Mouse (Mus musculus): ENCODE data around the gene Cwf19l2. TPM values are rescaled to one million over a fixed set of nuclear protein-coding genes. Genes with fewer than 3 reads are reported as not detected.
"Not testable (repeated sequence)": the region's sequence is repeated elsewhere in the genome, so short reads cannot be mapped to it uniquely, and the experiment has no call there.

The Cwf19l2 gene
- polyA plus RNA-seq (2015; fragmentation: Nextera tagmentation; extraction: Ambion mirVana), result 3.7 and 4.0 TPM in 2 replicates

- peak within 1 kb of the TSS; percentile 70 for H3K4me3 ChIP-seq (ENCODE audit: low read depth, low read length)
- ATAC-seq, result peak; percentile 91
- no peaks in the 10 kb centered on the region for H3K27me3 ChIP-seq (ENCODE audit: insufficient read depth, low read length)
- peak within 1 kb of the TSS; percentile 80 for H3K4me2 ChIP-seq (ENCODE audit: low read depth, low read length)
- H3K9ac ChIP-seq (replicated peaks), result peak within 1 kb of the TSS; percentile 77
- H3K27ac ChIP-seq (ENCODE audit: low read depth), result peak within 1 kb of the TSS; percentile 82
- H3K4me1 ChIP-seq (ENCODE audit: insufficient read depth), result peaks cover 10% of the 10 kb centered on the region; the same call in 1 of the 2 replicates
- WGBS (ENCODE audit: insufficient replicate concordance), result under 1% methylated on average over 28 of the region's 28 CpGs
- TF ChIP-seq EP300 (IDR thresholded peaks at IDR 0.05; ENCODE audit: low read depth) (peak; percentile 9; the same call in 1 of the 2 replicates), CTCF (IDR thresholded peaks at IDR 0.05; ENCODE audit: low read depth) (peak; percentile 59)
- H3K36me3 ChIP-seq (replicated peaks; ENCODE audit: insufficient read depth, low read length), result no peaks in the 10 kb centered on the region
- DNase-seq, result peak; percentile 80
- no peaks in the 10 kb centered on the region for H3K9me3 ChIP-seq (ENCODE audit: low read length)
These were observed at the start of gene Cwf19l2 for GRCm38 (mm10) chr9:3403251-3404208. TSS of gene Cwf19l2 (plus strand) at chr9:3403592.

- not testable (repeated sequence) for H3K4me2 ChIP-seq (ENCODE audit: low read depth, low read length); DNase-seq; H3K4me1 ChIP-seq (ENCODE audit: insufficient read depth); ATAC-seq; H3K9ac ChIP-seq (replicated peaks); H3K4me3 ChIP-seq (ENCODE audit: low read depth, low read length); H3K27ac ChIP-seq (ENCODE audit: low read depth); H3K9me3 ChIP-seq (ENCODE audit: low read length); H3K27me3 ChIP-seq (ENCODE audit: insufficient read depth, low read length); H3K36me3 ChIP-seq (replicated peaks; ENCODE audit: insufficient read depth, low read length)
- WGBS (ENCODE audit: insufficient replicate concordance), result 76% methylated on average over 1 of the region's 1 CpGs
These were observed 27.1 kb upstream of the Cwf19l2 start for GRCm38 (mm10) chr9:3376323-3376722.

GRCm38 (mm10) chr9:3404372-3404771 lies 980 bp downstream of the Cwf19l2 start:
- peak overlapping the region; percentile 82 for H3K27ac ChIP-seq (ENCODE audit: low read depth)
- no peaks in the 10 kb centered on the region for H3K36me3 ChIP-seq (replicated peaks; ENCODE audit: insufficient read depth, low read length)
- ATAC-seq (peak; percentile 11; the same call in 1 of the 2 replicates), DNase-seq (peak; percentile 18)
- no peaks in the 10 kb centered on the region for H3K9me3 ChIP-seq (ENCODE audit: low read length)
- TF ChIP-seq EP300 (IDR thresholded peaks at IDR 0.05; ENCODE audit: low read depth), result no peak
- no peak for TF ChIP-seq CTCF (IDR thresholded peaks at IDR 0.05; ENCODE audit: low read depth)
- no peaks in the 10 kb centered on the region for H3K27me3 ChIP-seq (ENCODE audit: insufficient read depth, low read length)
- WGBS (ENCODE audit: insufficient replicate concordance), result under 1% methylated on average over 13 of the region's 13 CpGs
- H3K9ac ChIP-seq (replicated peaks), result peak overlapping the region; percentile 77
- peak overlapping the region; percentile 80 for H3K4me2 ChIP-seq (ENCODE audit: low read depth, low read length)
- peaks cover 10% of the 10 kb centered on the region; the same call in 1 of the 2 replicates for H3K4me1 ChIP-seq (ENCODE audit: insufficient read depth)
- H3K4me3 ChIP-seq (ENCODE audit: low read depth, low read length), result peak overlapping the region; percentile 70

GRCm38 (mm10) chr9:3439555-3440300 lies 36.3 kb downstream of the Cwf19l2 start:
- not testable (repeated sequence) for H3K27ac ChIP-seq (ENCODE audit: low read depth); H3K9ac ChIP-seq (replicated peaks); ATAC-seq; H3K4me2 ChIP-seq (ENCODE audit: low read depth, low read length); H3K4me3 ChIP-seq (ENCODE audit: low read depth, low read length); DNase-seq; H3K4me1 ChIP-seq (ENCODE audit: insufficient read depth); H3K9me3 ChIP-seq (ENCODE audit: low read length); H3K36me3 ChIP-seq (replicated peaks; ENCODE audit: insufficient read depth, low read length); H3K27me3 ChIP-seq (ENCODE audit: insufficient read depth, low read length)
- 85% methylated on average over 6 of the region's 6 CpGs for WGBS (ENCODE audit: insufficient replicate concordance)

GRCm38 (mm10) chr9:3471897-3472296 lies 68.5 kb downstream of the Cwf19l2 start:
- TF ChIP-seq CTCF (IDR thresholded peaks at IDR 0.05; ENCODE audit: low read depth) (no peak), EP300 (IDR thresholded peaks at IDR 0.05; ENCODE audit: low read depth) (no peak)
- ATAC-seq, result no peak
- Histone ChIP-seq H3K9me3 (ENCODE audit: low read length) (no peaks in the 10 kb centered on the region), H3K4me3 (ENCODE audit: low read depth, low read length) (no peak overlapping the region), H3K27me3 (ENCODE audit: insufficient read depth, low read length) (no peaks in the 10 kb centered on the region), H3K4me1 (ENCODE audit: insufficient read depth) (no peaks in the 10 kb centered on the region), H3K27ac (ENCODE audit: low read depth) (no peak overlapping the region), H3K9ac (replicated peaks) (no peak overlapping the region), H3K36me3 (replicated peaks; ENCODE audit: insufficient read depth, low read length) (peaks cover 7% of the 10 kb centered on the region), H3K4me2 (ENCODE audit: low read depth, low read length) (no peak overlapping the region)
- DNase-seq, result no peak

- no peaks in the 10 kb centered on the region for H3K27me3 ChIP-seq (ENCODE audit: insufficient read depth, low read length)
- H3K27ac ChIP-seq (ENCODE audit: low read depth), result no peak overlapping the region
- H3K36me3 ChIP-seq (replicated peaks; ENCODE audit: insufficient read depth, low read length), result no peaks in the 10 kb centered on the region
- TF ChIP-seq CTCF (IDR thresholded peaks at IDR 0.05; ENCODE audit: low read depth) (no peak), EP300 (IDR thresholded peaks at IDR 0.05; ENCODE audit: low read depth) (no peak)
- no peak for DNase-seq
- H3K4me2 ChIP-seq (ENCODE audit: low read depth, low read length), result no peak overlapping the region
- no peak for ATAC-seq
- H3K9ac ChIP-seq (replicated peaks), result no peak overlapping the region
- WGBS (ENCODE audit: insufficient replicate concordance), result 84% methylated on average over 1 of the region's 1 CpGs
- no peaks in the 10 kb centered on the region for H3K4me1 ChIP-seq (ENCODE audit: insufficient read depth)
- H3K4me3 ChIP-seq (ENCODE audit: low read depth, low read length), result no peak overlapping the region
- H3K9me3 ChIP-seq (ENCODE audit: low read length), result no peaks in the 10 kb centered on the region
These were observed 115.3 kb downstream of the Cwf19l2 start for GRCm38 (mm10) chr9:3518645-3519044.
